In the genomic region with DNA sequence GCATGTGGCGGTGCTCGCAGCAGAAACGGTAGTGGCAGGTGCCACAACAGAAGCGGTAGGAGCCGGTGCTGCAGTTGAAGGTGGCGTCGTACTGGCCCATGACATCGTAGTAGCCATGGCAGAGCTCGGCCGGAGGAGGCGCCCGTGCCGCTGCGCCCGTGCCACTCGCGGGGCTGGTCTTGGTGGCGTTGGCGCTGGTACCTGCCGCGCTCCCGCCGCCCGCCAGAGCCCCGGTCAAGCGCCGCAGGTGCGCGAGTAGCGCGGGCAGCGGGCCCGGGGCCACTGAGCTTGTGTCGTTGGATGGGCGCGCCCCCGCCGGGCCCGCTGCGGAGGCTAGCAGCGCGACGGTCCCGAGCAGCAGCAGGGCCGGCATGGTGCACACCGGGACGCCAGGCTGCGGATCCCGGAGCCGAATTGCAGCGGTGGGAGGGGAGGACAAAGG, we compare ENCODE assay signal across 9 mouse cellular contexts. TPM values are rescaled to one million over a fixed set of nuclear protein-coding genes. Genes with fewer than 3 reads are reported as not detected.
DNase-seq lines count a peak whose midpoint lies in the region; ATAC-seq lines count a peak whose summit lies in the region.
"Had no signal": no experiment of that assay in that cellular context is flagged by ENCODE, and none has a peak within 500 bp of the region (broad histone marks: within the 10 kb centered on the region; RNA-seq: fewer than 3 reads in every experiment).

No protein-coding gene starts in this region.

- peak; percentile 47 to 53 for DNase-seq in left cerebral cortex, adult 18-20 months (ENCODE audit: low spot score in 2 of 2)
- DNase-seq in left cerebral cortex, adult 11 months (ENCODE audit: low spot score): no peak
- DNase-seq in heart, embryonic 10.5 days (ENCODE audit: low spot score): no peak
- DNase-seq in kidney, adult 8-10 months: peak; percentile 80 to 83
- DNase-seq in lung, adult 18-20 months: peak; percentile 80 to 81
- DNase-seq in testis, postnatal 14 days (ENCODE audit: low spot score): peak; percentile 60

- H3K27me3 ChIP-seq in heart, embryonic 10.5 days (ENCODE audit: insufficient read depth, poor library complexity, severe bottlenecking): peaks cover 83% of the 10 kb centered on the region
- peaks cover 70% of the 10 kb centered on the region for H3K27me3 ChIP-seq in neural tube, embryonic 13.5 days

- H3K9ac ChIP-seq in neural tube, embryonic 13.5 days: peak overlapping the region; percentile 86

- H3K4me1 ChIP-seq in heart, embryonic 10.5 days: peaks cover 15% of the 10 kb centered on the region
- peaks cover 21% of the 10 kb centered on the region for H3K4me1 ChIP-seq in neural tube, embryonic 13.5 days (replicated peaks)

- H3K36me3 ChIP-seq in heart, embryonic 10.5 days: no peaks in the 10 kb centered on the region
- peaks cover 14% of the 10 kb centered on the region; the same call in 1 of the 2 replicates for H3K36me3 ChIP-seq in neural tube, embryonic 13.5 days

- 0 out of 2 replicates have a peak, but pooled peaks cover 3% of the 10 kb centered on the region for H3K9me3 ChIP-seq in heart, embryonic 10.5 days
- no peaks in the 10 kb centered on the region for H3K9me3 ChIP-seq in neural tube, embryonic 13.5 days

- peak; percentile 98 for ATAC-seq in common myeloid progenitor, adult 5-6 weeks (replicated peaks; ENCODE audit: low read depth, poor library complexity, severe bottlenecking)
- ATAC-seq in neural tube, embryonic 13.5 days (ENCODE audit: low read depth): peak; percentile 92

- peak overlapping the region; percentile 63 for H3K4me3 ChIP-seq in heart, embryonic 10.5 days
- H3K4me3 ChIP-seq in neural tube, embryonic 13.5 days: peak overlapping the region; percentile 59

- H3K27ac ChIP-seq in heart, embryonic 10.5 days: peak overlapping the region; percentile 67
- peak overlapping the region; percentile 89 for H3K27ac ChIP-seq in neural tube, embryonic 13.5 days (replicated peaks)

- peak overlapping the region; percentile 73 for H3K4me2 ChIP-seq in neural tube, embryonic 13.5 days

- WGBS in heart, embryonic 10.5 days: under 1% methylated on average over 51 of the region's 51 CpGs
- under 1% methylated on average over 51 of the region's 51 CpGs for WGBS in neural tube, embryonic 13.5 days

RNA-seq across cellular contexts. Expression of a gene that starts 8.1 kb away (rescaled TPM):
- total RNA-seq in left cerebral cortex, adult 18-20 months (2021): 100 to 1,000 TPM; 102 to 115 TPM
- 0.05 TPM in 2 replicates for total RNA-seq in common myeloid progenitor, adult 5-6 weeks (2017)
- 0.14 TPM in 1 of 2 replicates, not detected in the other for polyA plus RNA-seq in heart, embryonic 10.5 days (2016; fragmentation: Nextera tagmentation; extraction: Ambion mirVana)
- 8.7 and 9.7 TPM in 2 replicates for polyA plus RNA-seq in neural tube, embryonic 13.5 days (2015; fragmentation: Nextera tagmentation; extraction: Ambion mirVana)
- total RNA-seq: MEL had no signal

RNA-seq across cellular contexts. Expression of a gene that starts 24.0 kb away (rescaled TPM):
- 100 to 1,000 TPM; 101 to 108 TPM for total RNA-seq in left cerebral cortex, adult 18-20 months (2021)
- 190 and 203 TPM in 2 replicates for total RNA-seq in common myeloid progenitor, adult 5-6 weeks (2017)
- polyA plus RNA-seq in heart, embryonic 10.5 days (2016; fragmentation: Nextera tagmentation; extraction: Ambion mirVana): 337 and 447 TPM in 2 replicates
- polyA plus RNA-seq in neural tube, embryonic 13.5 days (2015; fragmentation: Nextera tagmentation; extraction: Ambion mirVana): 266 and 276 TPM in 2 replicates

RNA-seq across cellular contexts. Expression of a gene that starts 33.7 kb away (rescaled TPM):
- total RNA-seq in left cerebral cortex, adult 18-20 months (2021): 1 to 10 TPM; 4.5 to 5.9 TPM
- 8.0 and 70.9 TPM in 2 replicates for total RNA-seq in common myeloid progenitor, adult 5-6 weeks (2017)
- 3.9 TPM in 2 replicates for polyA plus RNA-seq in heart, embryonic 10.5 days (2016; fragmentation: Nextera tagmentation; extraction: Ambion mirVana)
- polyA plus RNA-seq in neural tube, embryonic 13.5 days (2015; fragmentation: Nextera tagmentation; extraction: Ambion mirVana): 4.5 and 4.8 TPM in 2 replicates

RNA-seq across cellular contexts. Expression of a gene that starts 40.6 kb away (rescaled TPM):
- total RNA-seq in left cerebral cortex, adult 18-20 months (2021): 10 to 100 TPM; 14.2 to 14.8 TPM
- 3.8 and 6.5 TPM in 2 replicates for total RNA-seq in common myeloid progenitor, adult 5-6 weeks (2017)
- polyA plus RNA-seq in heart, embryonic 10.5 days (2016; fragmentation: Nextera tagmentation; extraction: Ambion mirVana): 1.3 TPM in 2 replicates
- polyA plus RNA-seq in neural tube, embryonic 13.5 days (2015; fragmentation: Nextera tagmentation; extraction: Ambion mirVana): 0.51 and 0.91 TPM in 2 replicates

RNA-seq across cellular contexts. Expression of a gene that starts 43.7 kb away (rescaled TPM):
- total RNA-seq in left cerebral cortex, adult 18-20 months (2021): 100 to 1,000 TPM; 439 to 453 TPM
- total RNA-seq in common myeloid progenitor, adult 5-6 weeks (2017): 690 and 777 TPM in 2 replicates
- 314 and 329 TPM in 2 replicates for polyA plus RNA-seq in heart, embryonic 10.5 days (2016; fragmentation: Nextera tagmentation; extraction: Ambion mirVana)
- 194 and 230 TPM in 2 replicates for polyA plus RNA-seq in neural tube, embryonic 13.5 days (2015; fragmentation: Nextera tagmentation; extraction: Ambion mirVana)

Comparison
In these comparisons a context has a peak if more than half of its experiments do, and no peak if none do; other contexts are left out.
1. DNase-seq: peak in left cerebral cortex, adult 18-20 months (2 of 2), kidney, adult 8-10 months (2 of 2), lung, adult 18-20 months (2 of 2) and testis, postnatal 14 days (single experiment); none in left cerebral cortex, adult 11 months (single experiment) and heart, embryonic 10.5 days (single experiment).
2. RNA of a gene that starts 8.1 kb away (total RNA-seq): 102 to 115 TPM in left cerebral cortex, adult 18-20 months; 0.05 TPM in common myeloid progenitor, adult 5-6 weeks; every median in the first group is over 10 times any median in the second.